Mouse (Mus musculus) layer of hippocampus, adult 2 months (tissue): ENCODE results near the gene AF366264. TPM values are rescaled to one million over a fixed set of nuclear protein-coding genes. Genes with fewer than 3 reads are reported as not detected.
A peak's percentile ranks its signal among the peaks of the same experiment; 100 is the strongest.
"Not testable (repeated sequence)": the region's sequence is repeated elsewhere in the genome, so short reads cannot be mapped to it uniquely, and the experiment has no call there.

Experiments used
- DNase-seq, 2 experiments: peaks; one replicate each; pipeline ENCODE4 v3.0.0; 2022; ENCODE audit warnings: low spot score in 2 of 2
- H3K27ac ChIP-seq: fragments of 200-600 bp; 2 replicates; pipeline ENCODE4 v1.8.1; 2022
- H3K4me3 ChIP-seq: fragments of 200-600 bp; 2 replicates; pipeline ENCODE4 v1.8.1; 2022; ENCODE audit warnings: mild to moderate bottlenecking
- CTCF ChIP-seq: fragments of 200-600 bp; conservative IDR thresholded peaks from 2 replicates; pipeline ENCODE4 v1.8.1; 2022; ENCODE audit warnings: antibody characterized with exemption, mild to moderate bottlenecking, moderate library complexity
- long read RNA-seq, 2 experiments: library from polyadenylated mRNA; stranded (forward); transcript quantifications; one replicate each; pipeline ENCODE4 v2.0.0; 2021; ENCODE audit warnings: borderline mapping rate in 2 of 2
- total RNA-seq, 2 experiments: library from RNA; stranded (reverse); gene quantifications; 2 replicates each; pipeline ENCODE4 v1.2.3; 2021

AF366264 gene
- not detected for total RNA-seq
- long read RNA-seq, experiment 1, result 0 reads
- long read RNA-seq, experiment 2, result 0 reads

DNA sequence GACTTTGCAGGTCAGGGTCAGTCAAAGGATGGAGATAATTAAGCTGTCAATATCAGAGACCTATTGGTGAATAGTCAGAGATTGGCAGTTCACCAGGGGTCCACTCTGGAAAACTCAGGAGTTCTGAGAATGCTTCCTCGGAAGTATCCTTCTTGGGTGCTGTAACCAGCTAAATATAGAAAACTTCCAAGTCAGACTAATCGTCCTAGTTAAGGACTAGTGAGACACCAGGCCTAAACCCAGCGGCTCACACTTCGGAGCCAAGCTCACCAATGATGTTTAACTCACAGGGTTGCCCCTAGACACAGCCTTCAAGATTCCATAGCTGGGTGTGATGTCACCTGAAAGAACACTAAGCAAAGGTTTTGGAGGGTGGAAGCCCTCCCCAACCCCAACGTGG lies at the start of gene AF366264:
Gene AF366264, minus strand, starts transcription at position 101 of the 400 bp plus-strand sequence.
- DNase-seq, H3K27ac ChIP-seq, H3K4me3 ChIP-seq: not testable (repeated sequence)

DNA sequence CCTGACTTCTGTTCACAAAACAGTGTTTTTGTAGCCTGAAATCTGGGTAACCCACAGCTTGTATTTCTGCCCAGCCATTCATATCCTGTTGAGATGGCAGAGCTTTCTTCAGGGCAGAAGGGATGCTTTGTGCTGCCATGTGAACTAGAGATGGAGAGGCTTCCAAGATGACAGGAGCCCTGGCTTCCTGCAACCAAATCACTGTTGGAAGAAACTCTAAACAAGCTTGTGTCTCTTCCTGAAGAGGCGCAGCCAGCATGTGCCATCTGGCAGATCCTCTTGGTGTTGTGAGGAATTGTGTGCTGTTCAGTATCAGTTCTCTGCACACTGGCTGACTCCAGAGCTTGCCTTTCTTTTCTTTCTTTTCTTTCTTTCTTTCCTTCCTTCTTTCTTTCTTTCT lies 5.1 kb upstream of the AF366264 start:
- H3K4me3 ChIP-seq, H3K27ac ChIP-seq: not testable (repeated sequence)
- DNase-seq, result peak in 1 of 2 experiments; percentile 13

DNA sequence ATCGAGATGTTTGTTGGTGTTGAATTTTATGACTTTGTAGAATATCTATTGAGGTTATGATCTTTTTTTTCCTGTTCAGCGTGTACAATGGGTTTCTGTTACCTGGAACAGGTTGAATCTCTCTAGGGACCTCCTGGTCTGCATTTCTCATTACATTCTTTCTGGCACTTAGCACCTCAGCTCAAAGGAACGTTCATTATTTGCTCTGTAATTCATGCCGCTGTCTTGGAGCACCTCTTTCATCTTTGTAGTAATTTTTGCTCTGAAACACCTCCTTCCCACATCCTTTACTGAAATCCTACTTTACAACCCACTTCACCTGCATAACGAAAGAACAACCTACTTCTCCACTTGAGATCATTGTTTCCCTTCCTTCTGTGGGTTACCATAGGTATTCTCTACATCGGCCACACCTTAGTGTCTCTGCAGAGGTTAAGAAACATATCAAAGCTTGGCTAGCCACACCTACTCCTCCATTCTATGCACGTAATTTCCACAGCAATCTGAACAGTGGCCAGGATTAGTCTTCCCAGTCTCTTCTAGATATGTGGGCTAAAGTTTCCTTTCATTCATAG lies 9.5 kb downstream of the AF366264 start:
- no peak overlapping the region for H3K4me3 ChIP-seq
- no peak overlapping the region for H3K27ac ChIP-seq
- no peak for TF ChIP-seq CTCF
- DNase-seq, result no peak

DNA sequence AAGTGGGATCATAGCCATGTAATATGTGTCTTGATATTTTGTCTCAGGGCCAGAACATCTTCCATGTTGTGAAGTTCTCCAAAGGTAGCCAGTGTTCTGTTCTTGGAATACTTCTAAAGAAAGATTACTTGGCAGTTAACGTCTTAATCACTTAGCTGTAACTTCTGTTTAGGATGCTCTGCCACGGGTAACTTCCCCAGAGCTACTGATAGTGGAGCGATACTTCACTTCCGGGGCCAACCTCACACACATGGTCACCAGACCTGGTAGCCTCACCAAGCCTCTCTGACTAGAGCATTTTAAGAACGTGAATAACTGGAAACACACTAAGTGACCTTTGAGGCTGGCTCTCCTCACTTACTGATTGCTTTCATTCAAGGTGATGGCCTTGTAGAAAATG lies 38.6 kb downstream of the AF366264 start:
- TF ChIP-seq CTCF, result no peak
- DNase-seq, result no peak
- no peak overlapping the region for H3K4me3 ChIP-seq

DNA sequence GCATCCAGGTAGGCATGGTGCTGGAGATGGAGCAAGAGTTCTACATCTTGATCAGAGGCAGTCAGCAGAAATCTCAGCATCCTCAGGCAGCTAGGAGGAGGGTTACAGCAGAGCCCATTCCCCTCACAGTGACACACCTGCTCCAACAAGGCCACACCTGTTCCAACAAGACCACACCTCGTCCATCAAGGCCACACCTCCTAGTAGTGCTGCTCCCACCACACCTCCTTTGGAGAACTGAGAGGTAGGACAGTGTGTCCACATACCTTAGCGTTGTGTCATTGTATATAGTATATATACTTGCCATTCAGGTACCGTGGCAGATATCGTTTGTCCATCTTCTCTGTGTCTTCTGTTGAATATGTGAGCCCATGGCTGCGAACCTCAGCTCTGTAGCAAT lies 40.5 kb downstream of the AF366264 start:
- no peak for DNase-seq
- TF ChIP-seq CTCF, result no peak
- Histone ChIP-seq H3K27ac (no peak overlapping the region), H3K4me3 (no peak overlapping the region)

More for the DNA sequence above, 38.6 kb downstream of the AF366264 start:
- H3K27ac ChIP-seq, result no peak overlapping the region

DNA sequence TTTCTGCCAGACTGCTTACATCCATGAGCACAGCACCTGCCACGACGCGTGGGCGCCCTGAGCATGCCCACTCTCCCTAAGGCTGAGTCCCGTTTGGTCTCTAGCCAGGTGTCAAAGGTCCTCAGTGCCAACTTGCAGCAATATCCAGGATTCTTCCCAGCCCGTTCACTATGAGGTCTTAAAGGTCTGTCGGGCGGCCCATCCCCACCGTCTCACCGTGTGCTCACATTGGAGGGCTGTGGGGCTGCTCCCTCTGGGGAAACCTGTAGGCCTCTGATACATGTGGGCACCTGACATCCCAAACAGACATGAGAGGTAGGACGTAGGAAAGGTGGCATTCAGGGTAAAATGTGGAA lies 44.5 kb downstream of the AF366264 start:
- Histone ChIP-seq H3K27ac (no peak overlapping the region), H3K4me3 (no peak overlapping the region)
- DNase-seq, result no peak
- TF ChIP-seq CTCF, result no peak

DNA sequence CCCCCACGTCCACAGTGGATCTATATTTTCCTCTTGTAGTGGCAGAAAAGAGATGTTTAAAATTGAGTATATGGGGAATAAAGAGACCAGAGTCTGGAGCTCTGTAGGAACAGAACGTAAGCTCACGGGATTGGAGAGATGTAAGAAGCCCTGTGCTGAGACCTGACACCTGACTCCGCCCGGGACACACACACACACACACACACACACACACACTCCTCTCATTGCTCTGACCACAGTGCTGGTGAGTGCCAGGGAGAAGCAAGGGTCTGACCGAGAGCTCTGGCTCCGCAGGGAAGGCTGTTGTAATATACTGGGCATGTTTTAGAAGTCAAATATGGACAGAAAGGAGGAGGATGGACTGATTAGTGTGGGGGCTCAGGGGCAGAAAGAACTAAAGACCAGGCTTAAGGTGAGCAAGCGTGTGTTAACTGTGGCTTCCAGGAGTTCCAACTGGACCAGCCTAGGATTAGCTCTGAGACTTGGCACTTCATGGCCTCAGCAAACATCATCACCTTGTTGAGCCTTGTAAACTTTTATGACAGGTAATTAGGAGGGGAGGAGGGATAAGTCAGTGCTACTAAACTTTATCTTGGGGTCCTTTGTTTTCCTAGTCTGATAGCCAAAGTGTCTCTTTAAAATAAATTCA lies 45.0 kb downstream of the AF366264 start:
- no peak overlapping the region for H3K27ac ChIP-seq
- TF ChIP-seq CTCF, result no peak
- no peak overlapping the region for H3K4me3 ChIP-seq
- DNase-seq, result no peak

DNA sequence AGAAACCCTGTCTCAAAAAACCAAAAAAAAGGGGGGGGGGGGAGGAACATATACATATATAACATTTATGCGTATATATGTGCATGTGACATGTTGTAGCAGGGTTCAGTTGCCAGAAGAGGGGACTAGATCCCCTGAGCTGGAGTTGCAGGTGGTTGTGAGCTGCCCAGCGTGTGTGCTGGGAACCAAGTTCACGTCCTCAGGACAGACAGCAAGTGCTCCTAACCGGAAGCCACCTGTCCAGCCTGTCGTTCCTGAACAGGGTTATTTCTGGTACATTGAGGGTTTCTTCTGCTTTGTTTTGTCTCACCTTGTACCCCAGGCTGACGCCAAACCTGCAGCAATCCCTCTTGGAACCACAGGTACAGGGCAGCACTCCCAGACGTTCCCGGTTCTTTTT lies 48.6 kb downstream of the AF366264 start:
- no peak overlapping the region for H3K27ac ChIP-seq
- H3K4me3 ChIP-seq, result no peak overlapping the region
- no peak for TF ChIP-seq CTCF
- no peak for DNase-seq

DNA sequence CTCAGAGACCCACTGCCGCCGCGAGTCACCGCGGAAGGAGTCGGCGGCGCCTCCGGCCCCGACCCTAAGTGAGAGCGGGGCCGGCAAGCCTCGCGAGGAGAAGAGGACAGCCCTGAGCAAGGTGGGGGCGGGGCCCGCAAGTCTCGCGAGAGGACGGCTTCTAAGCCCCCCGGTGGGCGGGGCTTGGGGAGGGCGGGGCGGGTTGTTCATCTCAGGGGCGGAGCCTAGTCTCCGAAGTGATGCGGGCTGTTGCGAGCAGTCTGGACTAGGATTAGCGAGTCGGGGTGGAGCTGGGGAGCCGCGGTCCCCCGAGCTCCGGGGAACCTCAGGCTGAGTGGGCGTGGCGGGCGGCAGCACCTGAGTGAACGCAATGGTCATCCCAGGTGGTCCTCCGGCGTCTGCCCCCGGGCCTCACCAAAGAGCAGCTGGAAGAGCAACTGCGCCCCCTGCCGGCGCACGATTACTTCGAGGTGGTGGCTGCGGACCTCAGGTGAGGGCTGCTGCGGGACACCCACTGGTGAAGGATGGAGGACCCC lies 52.4 kb downstream of the AF366264 start:
- peak; percentile 90 for TF ChIP-seq CTCF
- peak; percentile 92 to 97 for DNase-seq
- Histone ChIP-seq H3K27ac (peak overlapping the region; percentile 98), H3K4me3 (peak overlapping the region; percentile 91)

DNA sequence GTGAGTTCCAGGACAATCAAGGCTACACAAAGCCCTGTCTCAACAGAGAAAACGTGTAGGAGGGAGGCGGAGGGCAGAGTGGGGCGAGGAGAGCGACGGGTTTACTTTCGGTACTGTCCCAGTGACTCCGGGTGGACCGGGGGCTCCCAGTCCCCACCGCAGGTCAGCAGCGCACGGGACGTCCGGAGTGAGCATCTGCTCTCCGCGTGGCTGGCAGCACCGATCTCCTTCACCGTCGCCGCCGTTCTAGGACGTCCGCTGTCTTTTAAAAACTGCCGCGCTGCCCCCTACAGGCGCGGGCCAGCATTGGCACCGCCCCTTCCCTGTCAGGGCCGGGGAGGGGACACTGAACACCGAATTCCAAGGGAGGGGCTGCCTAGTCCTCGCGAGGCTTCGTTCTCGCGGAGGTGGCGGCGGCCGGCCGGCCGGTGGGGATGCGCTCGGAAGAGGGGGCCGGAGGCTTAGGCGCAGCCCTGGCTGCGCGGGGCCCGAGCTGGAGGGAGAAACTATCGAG lies 52.9 kb downstream of the AF366264 start, which contains the start of gene Upf3a:
Gene Upf3a, plus strand, starts transcription at position 366 of the 514 bp plus-strand sequence.
- peak; percentile 90 for TF ChIP-seq CTCF
- peak; percentile 85 to 90 for DNase-seq
- H3K4me3 ChIP-seq, result peak within 1 kb of the TSS; percentile 91
- peak within 1 kb of the TSS; percentile 98 for H3K27ac ChIP-seq

Other genes starting within 250 kb of the AF366264 start
- gene Rasa3, start 160.8 kb downstream of the AF366264 start, total RNA-seq, result 10 to 100 TPM; 62.8 to 63.4 TPM
- 1 to 10 TPM; 3.1 to 3.2 TPM for gene Cfap97d2, start 132.5 kb downstream of the AF366264 start, total RNA-seq
- gene Cdc16, start 80.7 kb downstream of the AF366264 start, total RNA-seq, result 10 to 100 TPM; 54.3 to 58.2 TPM
- 10 to 100 TPM; 35.5 to 38.2 TPM for gene Upf3a, start 52.8 kb downstream of the AF366264 start, total RNA-seq
- gene Champ1, start 31.3 kb upstream of the AF366264 start, total RNA-seq, result 10 to 100 TPM; 26.7 to 27.8 TPM
- gene Coprs, start 51.9 kb upstream of the AF366264 start, total RNA-seq, result 10 to 100 TPM; 32.7 to 35.3 TPM